Mouse (Mus musculus) cerebellum, postnatal 10 days (tissue): ENCODE results near the gene Gm8220.
"Not testable (repeated sequence)": the region's sequence is repeated elsewhere in the genome, so short reads cannot be mapped to it uniquely, and the experiment has no call there.

Source experiments
- DNase-seq, 2 experiments: peaks; one replicate each; pipeline ENCODE4 v3.0.0; 2021; ENCODE audit warnings: mixed read lengths in 2 of 2

Gm8220 gene

GRCm38 (mm10) chr14:44285280-44285679 lies at the start of gene Gm8220:
TSS of gene Gm8220 (plus strand) at chr14:44285580.
- DNase-seq = not testable (repeated sequence)

GRCm38 (mm10) chr14:44248039-44248438 lies 37.3 kb upstream of the Gm8220 start:
- no peak for DNase-seq

GRCm38 (mm10) chr14:44312049-44312448 lies 26.7 kb downstream of the Gm8220 start:
- DNase-seq = not testable (repeated sequence)

- DNase-seq = not testable (repeated sequence)
These were observed 53.1 kb downstream of the Gm8220 start, which contains the start of gene Gm5930 for GRCm38 (mm10) chr14:44338484-44338883. TSS of gene Gm5930 (minus strand) at chr14:44338584.
